Mouse (Mus musculus): ENCODE results near the gene Pga5. TPM values are rescaled to one million over a fixed set of nuclear protein-coding genes. Genes with fewer than 3 reads are reported as not detected.
A peak's percentile ranks its signal among the peaks of the same experiment; 100 is the strongest.

The Pga5 gene
- polyA plus RNA-seq (2015; fragmentation: Nextera tagmentation; extraction: Ambion mirVana) = not detected in 2 replicates

DNA sequence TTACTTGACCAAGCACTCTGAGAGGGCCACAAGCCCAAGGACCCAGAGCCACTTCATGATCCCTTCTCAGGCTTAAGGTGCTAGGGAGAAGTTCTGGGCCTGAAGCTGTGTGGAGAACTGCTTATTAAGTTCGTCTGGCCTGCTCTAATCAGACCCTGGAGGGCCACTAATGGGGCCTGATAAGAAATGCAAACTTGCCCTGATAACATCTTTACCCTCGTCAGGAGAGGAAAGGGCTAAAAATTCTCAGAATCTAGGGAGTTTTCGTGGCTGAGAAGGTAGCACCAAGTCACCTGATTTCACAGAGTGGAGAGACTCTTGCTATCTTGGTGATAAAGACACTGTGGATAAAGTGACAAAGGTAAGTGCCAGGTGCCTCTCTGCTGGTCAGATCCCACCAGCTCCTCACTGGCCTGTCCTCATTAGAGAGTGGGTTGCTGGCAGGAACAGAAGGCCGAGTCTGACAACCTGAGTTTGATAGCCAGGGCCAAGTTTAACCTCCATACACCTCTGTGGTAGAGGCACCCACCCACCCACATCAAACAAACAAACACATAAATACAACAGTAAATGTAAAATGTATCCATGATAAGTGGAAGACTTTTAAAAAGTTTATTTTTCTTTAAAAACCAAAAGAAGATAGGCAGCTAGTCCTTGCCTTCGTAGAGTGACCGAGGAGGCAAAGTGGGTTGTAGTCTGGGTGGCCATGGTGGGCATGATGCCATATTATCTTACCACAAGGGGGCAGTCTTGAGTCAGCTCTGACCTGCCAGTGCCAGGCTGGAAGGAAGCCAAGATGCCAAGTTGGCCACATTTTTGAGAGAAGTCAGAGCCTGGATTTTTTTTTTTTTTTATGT lies at the start of gene Pga5:
Pga5 (minus strand) TSS at position 157 of the 857 bp plus-strand sequence.
- H3K27me3 ChIP-seq (ENCODE audit: control insufficient read depth, insufficient read depth, low read length) = no peaks in the 10 kb centered on the region
- no peak within 1 kb of the TSS for H3K27ac ChIP-seq (ENCODE audit: low read length)
- H3K9ac ChIP-seq (ENCODE audit: low read length) = no peak within 1 kb of the TSS; the same call in 1 of the 2 replicates
- no peak for ATAC-seq (replicated peaks; ENCODE audit: extremely low read depth, insufficient read depth, low FRiP score)
- H3K4me1 ChIP-seq (ENCODE audit: control insufficient read depth, insufficient read depth, low read length) = peaks cover 6% of the 10 kb centered on the region; the same call in 1 of the 2 replicates
- no peak within 1 kb of the TSS for H3K4me2 ChIP-seq (ENCODE audit: low read depth, low read length)
- no peaks in the 10 kb centered on the region for H3K9me3 ChIP-seq (replicated peaks; ENCODE audit: control insufficient read depth, low read length)
- no peaks in the 10 kb centered on the region for H3K36me3 ChIP-seq (ENCODE audit: control insufficient read depth, insufficient read depth)
- 16% methylated on average over 6 of the region's 6 CpGs for WGBS
- H3K4me3 ChIP-seq (ENCODE audit: low read length) = no peak within 1 kb of the TSS

DNA sequence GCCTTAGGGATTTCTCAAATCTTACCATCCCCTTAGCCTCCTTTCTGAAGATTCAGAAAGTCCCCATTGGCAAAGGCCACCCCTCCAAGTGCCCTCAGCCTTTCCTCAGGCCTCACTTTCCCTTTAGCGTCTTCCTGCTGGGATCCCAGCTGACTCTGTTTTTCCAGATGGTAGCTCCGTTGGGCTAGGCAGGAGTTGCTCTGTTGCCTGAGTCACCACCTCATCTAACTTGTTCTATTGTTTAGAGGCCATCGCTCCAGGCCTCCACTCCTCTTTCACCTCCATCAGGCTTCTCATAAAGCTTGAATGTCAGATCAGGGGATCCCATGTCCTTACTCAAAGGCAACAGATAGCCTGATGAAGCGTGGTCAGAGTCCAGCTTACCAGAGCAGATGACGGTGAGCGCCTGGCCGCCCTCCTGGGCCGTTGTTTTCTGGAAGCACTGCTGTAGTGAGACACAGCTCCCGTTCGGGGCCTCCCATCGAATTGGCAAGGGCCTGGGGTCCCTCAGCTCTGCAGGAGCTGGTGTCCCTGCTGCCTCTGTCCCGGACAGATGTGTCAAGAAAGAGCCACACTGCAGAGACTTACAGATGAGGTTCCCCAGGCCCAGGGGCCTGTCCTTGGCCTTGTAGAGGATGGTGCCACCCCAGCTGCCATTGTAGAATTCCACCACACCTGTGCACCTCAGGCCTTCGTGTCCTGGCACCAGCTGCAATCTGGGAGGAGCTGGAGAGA lies 46.9 kb upstream of the Pga5 start:
- no peak overlapping the region for H3K9ac ChIP-seq (ENCODE audit: low read length)
- H3K4me3 ChIP-seq (ENCODE audit: low read length) = no peak overlapping the region
- H3K36me3 ChIP-seq (ENCODE audit: control insufficient read depth, insufficient read depth) = no peaks in the 10 kb centered on the region
- no peaks in the 10 kb centered on the region for H3K27me3 ChIP-seq (ENCODE audit: control insufficient read depth, insufficient read depth, low read length)
- no peak overlapping the region for H3K4me2 ChIP-seq (ENCODE audit: low read depth, low read length)
- ATAC-seq (replicated peaks; ENCODE audit: extremely low read depth, insufficient read depth, low FRiP score) = no peak
- H3K27ac ChIP-seq (ENCODE audit: low read length) = no peak overlapping the region
- peaks cover 19% of the 10 kb centered on the region for H3K4me1 ChIP-seq (ENCODE audit: control insufficient read depth, insufficient read depth, low read length)
- WGBS = 65% methylated on average over 13 of the region's 13 CpGs
- H3K9me3 ChIP-seq (replicated peaks; ENCODE audit: control insufficient read depth, low read length) = no peaks in the 10 kb centered on the region

DNA sequence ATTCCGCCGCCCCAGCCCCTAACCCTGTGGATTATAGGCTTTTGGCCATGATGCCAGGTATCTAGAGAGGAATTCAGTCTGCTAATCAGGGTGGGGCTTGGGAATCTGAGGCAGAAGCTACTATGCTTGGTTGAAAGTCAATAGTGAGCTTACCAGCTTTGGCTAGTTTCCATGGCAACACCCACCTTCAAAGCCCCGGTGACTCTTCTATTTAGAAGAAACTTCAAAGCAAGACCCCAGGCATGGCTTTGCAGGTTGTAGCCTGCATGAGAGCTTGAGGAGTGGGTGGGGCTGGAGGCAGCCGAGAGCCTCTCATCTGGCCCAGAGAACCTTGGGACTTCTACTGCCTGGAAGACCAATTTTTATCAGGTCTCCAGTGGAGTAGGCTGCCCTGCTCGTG lies 45.8 kb upstream of the Pga5 start:
- Histone ChIP-seq H3K27me3 (ENCODE audit: control insufficient read depth, insufficient read depth, low read length) (no peaks in the 10 kb centered on the region), H3K4me3 (ENCODE audit: low read length) (no peak overlapping the region), H3K9ac (ENCODE audit: low read length) (no peak overlapping the region), H3K4me1 (ENCODE audit: control insufficient read depth, insufficient read depth, low read length) (peaks cover 24% of the 10 kb centered on the region), H3K36me3 (ENCODE audit: control insufficient read depth, insufficient read depth) (no peaks in the 10 kb centered on the region), H3K9me3 (replicated peaks; ENCODE audit: control insufficient read depth, low read length) (no peaks in the 10 kb centered on the region), H3K27ac (ENCODE audit: low read length) (no peak overlapping the region), H3K4me2 (ENCODE audit: low read depth, low read length) (no peak overlapping the region)
- no peak for ATAC-seq (replicated peaks; ENCODE audit: extremely low read depth, insufficient read depth, low FRiP score)
- 55% methylated on average over 5 of the region's 5 CpGs for WGBS

DNA sequence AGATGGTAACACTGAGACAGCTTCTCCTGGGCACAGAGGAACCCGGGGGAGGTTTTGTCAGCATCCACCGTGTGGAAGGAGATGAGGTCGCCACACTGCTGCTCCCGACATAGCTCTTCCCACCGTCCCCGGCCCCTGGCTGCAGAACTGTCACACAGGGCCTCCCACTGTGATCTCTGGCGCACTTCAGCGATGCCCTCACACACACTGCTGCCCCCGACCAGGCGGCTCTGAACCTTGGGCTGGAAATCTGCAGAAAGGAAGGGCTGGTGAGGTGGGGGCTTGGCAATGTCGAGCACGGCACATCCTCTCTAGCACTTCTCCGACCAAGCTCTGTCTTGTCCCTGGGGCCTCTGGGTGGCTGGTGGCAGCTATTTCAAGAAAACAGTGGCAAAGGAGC lies 45.2 kb upstream of the Pga5 start:
- WGBS = 14% methylated on average over 13 of the region's 13 CpGs
- ATAC-seq (replicated peaks; ENCODE audit: extremely low read depth, insufficient read depth, low FRiP score) = no peak
- Histone ChIP-seq H3K36me3 (ENCODE audit: control insufficient read depth, insufficient read depth) (no peaks in the 10 kb centered on the region), H3K9ac (ENCODE audit: low read length) (peak overlapping the region; percentile 30; the same call in 1 of the 2 replicates), H3K9me3 (replicated peaks; ENCODE audit: control insufficient read depth, low read length) (no peaks in the 10 kb centered on the region), H3K4me2 (ENCODE audit: low read depth, low read length) (no peak overlapping the region), H3K4me1 (ENCODE audit: control insufficient read depth, insufficient read depth, low read length) (peaks cover 25% of the 10 kb centered on the region), H3K4me3 (ENCODE audit: low read length) (no peak overlapping the region), H3K27me3 (ENCODE audit: control insufficient read depth, insufficient read depth, low read length) (no peaks in the 10 kb centered on the region), H3K27ac (ENCODE audit: low read length) (no peak overlapping the region)

DNA sequence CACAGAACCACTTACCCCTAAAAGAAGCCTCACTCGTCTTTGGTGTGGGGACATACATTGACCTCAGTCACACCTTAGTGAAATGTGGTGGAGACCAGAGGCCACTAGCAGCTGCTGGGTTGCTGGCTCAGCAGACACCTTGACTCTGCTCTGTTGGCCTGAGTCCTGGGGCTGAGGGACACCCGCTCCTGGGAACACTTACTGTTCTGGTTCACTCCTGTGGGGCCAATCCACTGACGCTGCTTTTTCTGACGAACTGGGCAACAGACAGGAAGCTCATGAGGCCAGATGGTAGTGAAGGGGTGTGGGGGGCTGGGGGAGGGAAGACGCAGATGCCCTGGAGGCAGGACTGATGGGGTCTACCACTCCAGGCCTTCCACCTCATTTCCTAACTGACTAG lies 43.2 kb upstream of the Pga5 start:
- H3K27me3 ChIP-seq (ENCODE audit: control insufficient read depth, insufficient read depth, low read length) = no peaks in the 10 kb centered on the region
- no peaks in the 10 kb centered on the region for H3K36me3 ChIP-seq (ENCODE audit: control insufficient read depth, insufficient read depth)
- no peak for ATAC-seq (replicated peaks; ENCODE audit: extremely low read depth, insufficient read depth, low FRiP score)
- no peak overlapping the region for H3K9ac ChIP-seq (ENCODE audit: low read length)
- H3K4me3 ChIP-seq (ENCODE audit: low read length) = no peak overlapping the region
- peaks cover 27% of the 10 kb centered on the region for H3K4me1 ChIP-seq (ENCODE audit: control insufficient read depth, insufficient read depth, low read length)
- no peaks in the 10 kb centered on the region for H3K9me3 ChIP-seq (replicated peaks; ENCODE audit: control insufficient read depth, low read length)
- no peak overlapping the region for H3K4me2 ChIP-seq (ENCODE audit: low read depth, low read length)
- H3K27ac ChIP-seq (ENCODE audit: low read length) = no peak overlapping the region
- 52% methylated on average over 5 of the region's 5 CpGs for WGBS

DNA sequence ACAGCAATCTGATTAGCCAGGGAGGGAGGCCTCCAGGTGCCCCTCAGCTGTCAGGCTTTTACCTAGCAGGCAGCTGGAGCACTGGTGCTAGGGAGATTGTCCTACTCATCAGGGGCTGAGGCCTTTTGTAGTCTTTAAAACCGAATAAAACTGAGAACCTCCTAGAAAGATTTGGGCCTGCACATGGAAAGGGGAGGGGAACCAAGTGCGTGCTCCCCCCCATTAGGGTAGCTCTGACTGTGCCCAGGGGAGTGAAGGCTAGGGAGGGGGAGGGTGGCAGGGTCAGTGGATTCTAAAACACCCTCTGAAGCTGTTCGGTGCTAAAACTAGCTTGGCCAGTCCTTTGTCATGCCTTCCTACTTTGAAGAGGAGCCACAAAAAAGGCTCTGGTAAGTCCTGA lies 42.7 kb upstream of the Pga5 start:
- no peak for ATAC-seq (replicated peaks; ENCODE audit: extremely low read depth, insufficient read depth, low FRiP score)
- Histone ChIP-seq H3K27me3 (ENCODE audit: control insufficient read depth, insufficient read depth, low read length) (no peaks in the 10 kb centered on the region), H3K9me3 (replicated peaks; ENCODE audit: control insufficient read depth, low read length) (no peaks in the 10 kb centered on the region), H3K4me3 (ENCODE audit: low read length) (no peak overlapping the region), H3K36me3 (ENCODE audit: control insufficient read depth, insufficient read depth) (no peaks in the 10 kb centered on the region), H3K4me1 (ENCODE audit: control insufficient read depth, insufficient read depth, low read length) (peaks cover 27% of the 10 kb centered on the region), H3K27ac (ENCODE audit: low read length) (peak overlapping the region; percentile 51), H3K9ac (ENCODE audit: low read length) (peak overlapping the region; percentile 21), H3K4me2 (ENCODE audit: low read depth, low read length) (no peak overlapping the region)
- 37% methylated on average over 3 of the region's 3 CpGs for WGBS

DNA sequence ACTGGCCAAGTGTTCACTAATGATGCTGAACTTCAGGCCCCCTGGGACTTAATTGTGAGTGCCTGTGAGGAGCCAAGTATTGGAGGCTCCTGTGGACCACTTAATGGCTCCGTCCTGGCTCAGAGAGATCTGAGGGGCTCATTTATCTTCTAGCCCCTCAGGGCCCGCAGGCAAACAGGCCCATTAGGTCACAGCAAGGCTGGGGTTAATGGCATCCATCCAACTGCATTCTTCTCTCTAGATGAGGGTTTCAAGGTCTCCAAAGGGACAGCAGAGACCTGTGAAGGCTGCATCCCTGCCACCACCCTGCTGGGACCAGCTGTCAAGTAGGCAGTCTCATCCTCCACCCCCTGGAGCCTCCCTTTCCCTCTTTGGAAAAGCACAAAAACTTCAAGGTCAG lies 41.9 kb upstream of the Pga5 start:
- Histone ChIP-seq H3K4me2 (ENCODE audit: low read depth, low read length) (no peak overlapping the region), H3K4me3 (ENCODE audit: low read length) (no peak overlapping the region), H3K9ac (ENCODE audit: low read length) (peak overlapping the region; percentile 21), H3K36me3 (ENCODE audit: control insufficient read depth, insufficient read depth) (no peaks in the 10 kb centered on the region), H3K27ac (ENCODE audit: low read length) (no peak overlapping the region), H3K9me3 (replicated peaks; ENCODE audit: control insufficient read depth, low read length) (no peaks in the 10 kb centered on the region), H3K27me3 (ENCODE audit: control insufficient read depth, insufficient read depth, low read length) (no peaks in the 10 kb centered on the region), H3K4me1 (ENCODE audit: control insufficient read depth, insufficient read depth, low read length) (peaks cover 27% of the 10 kb centered on the region)
- 40% methylated on average over 2 of the region's 2 CpGs for WGBS
- no peak for ATAC-seq (replicated peaks; ENCODE audit: extremely low read depth, insufficient read depth, low FRiP score)

DNA sequence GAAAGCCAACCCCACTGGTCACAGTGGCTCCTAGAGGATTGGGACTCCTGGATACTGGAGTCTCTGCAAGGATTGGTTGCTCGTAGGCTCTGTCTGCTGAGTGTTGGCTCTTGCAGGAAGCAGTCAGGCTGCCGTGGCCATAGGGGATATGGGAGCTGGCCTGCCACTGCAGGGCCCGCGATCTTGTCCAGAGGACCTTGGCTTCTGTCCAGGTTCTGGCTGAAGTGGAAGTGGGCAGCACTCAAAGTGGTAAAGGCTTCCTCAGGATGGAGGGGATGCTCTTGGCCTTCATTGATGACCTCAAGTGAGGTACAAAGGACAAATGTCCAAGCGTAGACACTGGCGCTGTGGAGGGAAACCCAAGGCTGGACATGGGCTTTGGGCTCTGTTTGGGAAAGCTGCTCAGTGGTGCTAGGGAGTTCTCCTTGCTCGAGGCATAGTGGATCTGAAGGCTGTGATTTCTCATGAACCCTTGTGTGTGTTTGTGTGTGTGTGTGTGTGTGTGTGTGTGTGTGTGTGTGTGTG lies 40.4 kb upstream of the Pga5 start:
- ATAC-seq (replicated peaks; ENCODE audit: extremely low read depth, insufficient read depth, low FRiP score) = 0 out of 2 replicates have a peak, but pooled peaks have one; percentile 12
- H3K4me1 ChIP-seq (ENCODE audit: control insufficient read depth, insufficient read depth, low read length) = peaks cover 23% of the 10 kb centered on the region
- WGBS = 50% methylated on average over 7 of the region's 7 CpGs
- no peak overlapping the region for H3K9ac ChIP-seq (ENCODE audit: low read length)
- no peak overlapping the region for H3K4me2 ChIP-seq (ENCODE audit: low read depth, low read length)
- H3K27me3 ChIP-seq (ENCODE audit: control insufficient read depth, insufficient read depth, low read length) = no peaks in the 10 kb centered on the region
- no peaks in the 10 kb centered on the region for H3K9me3 ChIP-seq (replicated peaks; ENCODE audit: control insufficient read depth, low read length)
- H3K4me3 ChIP-seq (ENCODE audit: low read length) = no peak overlapping the region
- H3K36me3 ChIP-seq (ENCODE audit: control insufficient read depth, insufficient read depth) = peaks cover 1% of the 10 kb centered on the region; the same call in 1 of the 2 replicates
- peak overlapping the region; percentile 2; the same call in 1 of the 2 replicates for H3K27ac ChIP-seq (ENCODE audit: low read length)

DNA sequence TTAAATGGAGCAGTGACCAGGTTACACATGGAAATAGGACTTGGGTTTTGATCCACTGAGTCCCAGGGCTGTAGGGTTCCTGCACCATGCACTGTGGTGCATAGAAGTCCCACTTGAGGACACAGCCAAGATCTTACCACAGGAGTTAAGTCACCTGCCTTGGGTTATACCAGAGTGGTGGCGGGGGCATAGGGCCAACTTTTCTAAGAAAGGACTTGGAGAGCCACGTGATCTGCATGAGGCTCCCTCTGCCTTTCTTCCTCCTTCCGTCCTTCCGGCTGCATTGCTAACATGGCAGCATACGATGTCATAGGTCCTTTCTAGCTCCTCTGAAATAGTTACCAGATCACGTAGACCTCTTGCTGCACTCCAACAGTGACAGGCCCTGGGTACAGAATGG lies 37.6 kb upstream of the Pga5 start:
- H3K9ac ChIP-seq (ENCODE audit: low read length) = no peak overlapping the region
- no peak overlapping the region for H3K27ac ChIP-seq (ENCODE audit: low read length)
- H3K36me3 ChIP-seq (ENCODE audit: control insufficient read depth, insufficient read depth) = peaks cover 29% of the 10 kb centered on the region
- H3K4me2 ChIP-seq (ENCODE audit: low read depth, low read length) = no peak overlapping the region
- no peak overlapping the region for H3K4me3 ChIP-seq (ENCODE audit: low read length)
- no peak for ATAC-seq (replicated peaks; ENCODE audit: extremely low read depth, insufficient read depth, low FRiP score)
- no peaks in the 10 kb centered on the region for H3K27me3 ChIP-seq (ENCODE audit: control insufficient read depth, insufficient read depth, low read length)
- H3K4me1 ChIP-seq (ENCODE audit: control insufficient read depth, insufficient read depth, low read length) = peaks cover 19% of the 10 kb centered on the region
- no peaks in the 10 kb centered on the region for H3K9me3 ChIP-seq (replicated peaks; ENCODE audit: control insufficient read depth, low read length)
- WGBS = 83% methylated on average over 6 of the region's 6 CpGs

Measured in heart, embryonic 16.5 days (tissue).